Mouse (Mus musculus) intestine, embryonic 14.5 days (tissue): ENCODE measurements at regions not wholly inside any gene's neighbourhood (a gene's known extent, or its start where the extent isn't known, plus 50 kb on each side); places are given as distances from the start of the nearest gene placed in this dataset.

Experiments
- ATAC-seq: fragments of 200-750 bp; cut with Nextera tagmentation; replicated peaks from 2 replicates; pipeline ENCODE4 v1.8.0; 2017; ENCODE audit warnings: low read depth, moderate number of reproducible peaks, moderate TSS enrichment, moderate library complexity; ENCODE audit not compliant: low FRiP score, low TSS enrichment
- DNase-seq: peaks from one replicate; pipeline ENCODE4 v3.0.0-alpha.2; 2018; ENCODE audit warnings: low spot score
- H3K27ac ChIP-seq: fragments of 300-500 bp; sonication (generic); 2 replicates; pipeline ENCODE4 v1.5.1; 2014; ENCODE audit warnings: low read depth, mild to moderate bottlenecking, control low read depth
- H3K27me3 ChIP-seq: fragments of 300-500 bp; sonication (generic); replicated peaks from 2 replicates; pipeline ENCODE4 v1.6.1; 2014; ENCODE audit warnings: low read length, control low read depth; ENCODE audit not compliant: control insufficient read depth, insufficient read depth
- H3K36me3 ChIP-seq: fragments of 300-500 bp; sonication (generic); 2 replicates; pipeline ENCODE4 v1.6.1; 2014; ENCODE audit warnings: low read length, control low read depth; ENCODE audit not compliant: control insufficient read depth, insufficient read depth
- H3K4me1 ChIP-seq: fragments of 300-500 bp; sonication (generic); replicated peaks from 2 replicates; pipeline ENCODE4 v1.6.1; 2014; ENCODE audit warnings: low read length, control low read depth, mixed read lengths; ENCODE audit not compliant: control insufficient read depth, insufficient read depth
- H3K4me2 ChIP-seq: fragments of 300-500 bp; sonication (generic); 2 replicates; pipeline ENCODE4 v1.6.1; 2014; ENCODE audit warnings: low read length
- H3K4me3 ChIP-seq: fragments of 300-500 bp; sonication (generic); 2 replicates; pipeline ENCODE4 v1.5.1; 2014; ENCODE audit warnings: low read depth, low read length, control low read depth, mixed read lengths
- H3K9ac ChIP-seq: fragments of 300-500 bp; sonication (generic); 2 replicates; pipeline ENCODE4 v1.6.1; 2014; ENCODE audit warnings: mild to moderate bottlenecking, low read length
- H3K9me3 ChIP-seq: fragments of 300-500 bp; sonication (generic); 2 replicates; pipeline ENCODE4 v1.6.1; 2016; ENCODE audit warnings: low read length, control low read depth; ENCODE audit not compliant: control insufficient read depth
- WGBS: fragments of 180-500 bp; shearing (Covaris S2); extraction: QIAGEN DNeasy Blood & Tissue Kit; methylation state at CpG from one replicate; pipeline ENCODE4 v1.1.7; 2014; 5-methylcytosine and 5-hydroxymethylcytosine counted together

- H3K27me3 ChIP-seq, result no peaks in the 10 kb centered on the region
- H3K9ac ChIP-seq, result no peak overlapping the region
- no peak overlapping the region for H3K4me3 ChIP-seq
- DNase-seq (no peak), ATAC-seq (no peak)
- no peak overlapping the region for H3K27ac ChIP-seq
- no peaks in the 10 kb centered on the region for H3K9me3 ChIP-seq
- 0 out of 2 replicates have a peak, but pooled peaks cover 7% of the 10 kb centered on the region for H3K4me1 ChIP-seq
- no peak overlapping the region for H3K4me2 ChIP-seq
- no peaks in the 10 kb centered on the region for H3K36me3 ChIP-seq
These were observed 169.4 kb upstream of the Tut7 start for GRCm38 (mm10) chr13:59992346-59992745.

- H3K27ac ChIP-seq, result no peak overlapping the region
- no peak for ATAC-seq
- no peak overlapping the region for H3K4me2 ChIP-seq
- H3K4me3 ChIP-seq, result no peak overlapping the region
- H3K36me3 ChIP-seq, result no peaks in the 10 kb centered on the region
- 55% methylated on average over 10 of the region's 10 CpGs for WGBS
- no peaks in the 10 kb centered on the region for H3K27me3 ChIP-seq
- H3K9me3 ChIP-seq, result peaks cover 3% of the 10 kb centered on the region; the same call in 1 of the 2 replicates
- H3K9ac ChIP-seq, result no peak overlapping the region
- DNase-seq, result no peak
- 0 out of 2 replicates have a peak, but pooled peaks cover 7% of the 10 kb centered on the region for H3K4me1 ChIP-seq
These were observed 167.7 kb upstream of the Tut7 start for GRCm38 (mm10) chr13:59990402-59991280.

- Histone ChIP-seq H3K9ac (no peak overlapping the region), H3K27me3 (no peaks in the 10 kb centered on the region), H3K27ac (no peak overlapping the region), H3K36me3 (no peaks in the 10 kb centered on the region), H3K4me1 (0 out of 2 replicates have a peak, but pooled peaks cover 7% of the 10 kb centered on the region), H3K4me3 (no peak overlapping the region), H3K4me2 (no peak overlapping the region), H3K9me3 (peaks cover 3% of the 10 kb centered on the region; the same call in 1 of the 2 replicates)
- DNase-seq (peak; percentile 48), ATAC-seq (no peak)
- 74% methylated on average over 7 of the region's 7 CpGs for WGBS
These were observed 165.5 kb upstream of the Tut7 start for GRCm38 (mm10) chr13:59988393-59988965.

GRCm38 (mm10) chr13:59976425-59976824, 153.5 kb upstream of the Tut7 start:
- peak; percentile 50 for DNase-seq
- 92% methylated on average over 5 of the region's 5 CpGs for WGBS

GRCm38 (mm10) chr13:59972093-59972427, 149.1 kb upstream of the Tut7 start:
- Histone ChIP-seq H3K27ac (no peak overlapping the region), H3K4me3 (no peak overlapping the region), H3K36me3 (no peaks in the 10 kb centered on the region), H3K4me2 (peak overlapping the region; percentile 43; the same call in 1 of the 2 replicates), H3K9me3 (no peaks in the 10 kb centered on the region), H3K4me1 (peaks cover 5% of the 10 kb centered on the region), H3K27me3 (peaks cover 18% of the 10 kb centered on the region; the same call in 1 of the 2 replicates), H3K9ac (no peak overlapping the region)
- 60% methylated on average over 9 of the region's 9 CpGs for WGBS
- ATAC-seq, result no peak
- no peak for DNase-seq

More at GRCm38 (mm10) chr13:59976425-59976824, 153.5 kb upstream of the Tut7 start:
- no peak overlapping the region for H3K4me2 ChIP-seq
- no peak overlapping the region for H3K9ac ChIP-seq
- 0 out of 2 replicates have a peak, but pooled peaks cover 3% of the 10 kb centered on the region for H3K27me3 ChIP-seq
- no peak overlapping the region for H3K27ac ChIP-seq
- H3K9me3 ChIP-seq, result no peaks in the 10 kb centered on the region
- no peaks in the 10 kb centered on the region for H3K36me3 ChIP-seq
- H3K4me1 ChIP-seq, result no peaks in the 10 kb centered on the region
- ATAC-seq, result no peak
- H3K4me3 ChIP-seq, result no peak overlapping the region

GRCm38 (mm10) chr13:59971231-59972092, 148.5 kb upstream of the Tut7 start:
- peak; percentile 37; the same call in 1 of the 2 replicates for ATAC-seq
- WGBS, result 15% methylated on average over 25 of the region's 25 CpGs
- Histone ChIP-seq H3K27me3 (peaks cover 18% of the 10 kb centered on the region; the same call in 1 of the 2 replicates), H3K27ac (no peak overlapping the region), H3K4me2 (peak overlapping the region; percentile 43), H3K36me3 (no peaks in the 10 kb centered on the region), H3K9ac (0 out of 2 replicates have a peak overlapping the region, but pooled peaks have one; percentile 27), H3K4me3 (peak overlapping the region; percentile 20; the same call in 1 of the 2 replicates), H3K4me1 (peaks cover 5% of the 10 kb centered on the region), H3K9me3 (no peaks in the 10 kb centered on the region)
- DNase-seq, result no peak

GRCm38 (mm10) chr13:59970430-59970829, 147.5 kb upstream of the Tut7 start:
- H3K4me3 ChIP-seq, result no peak overlapping the region
- peaks cover 18% of the 10 kb centered on the region; the same call in 1 of the 2 replicates for H3K27me3 ChIP-seq
- no peak for ATAC-seq
- peaks cover 5% of the 10 kb centered on the region for H3K4me1 ChIP-seq
- no peak overlapping the region for H3K9ac ChIP-seq
- H3K27ac ChIP-seq, result no peak overlapping the region
- no peaks in the 10 kb centered on the region for H3K9me3 ChIP-seq
- WGBS, result 56% methylated on average over 6 of the region's 6 CpGs
- no peak overlapping the region for H3K4me2 ChIP-seq
- no peaks in the 10 kb centered on the region for H3K36me3 ChIP-seq
- DNase-seq, result no peak

GRCm38 (mm10) chr13:59969484-59969883, 146.5 kb upstream of the Tut7 start:
- H3K27ac ChIP-seq, result no peak overlapping the region
- peaks cover 18% of the 10 kb centered on the region; the same call in 1 of the 2 replicates for H3K27me3 ChIP-seq
- WGBS, result 74% methylated on average over 3 of the region's 3 CpGs
- no peaks in the 10 kb centered on the region for H3K9me3 ChIP-seq
- no peak overlapping the region for H3K4me2 ChIP-seq
- no peaks in the 10 kb centered on the region for H3K36me3 ChIP-seq
- no peak overlapping the region for H3K4me3 ChIP-seq
- peaks cover 5% of the 10 kb centered on the region for H3K4me1 ChIP-seq
- DNase-seq, result no peak
- H3K9ac ChIP-seq, result no peak overlapping the region
- ATAC-seq, result no peak
